Mouse (Mus musculus): Measurements from ENCODE around the gene Dolpp1. TPM values are rescaled to one million over a fixed set of nuclear protein-coding genes. Genes with fewer than 3 reads are reported as not detected.

Gene Dolpp1
- total RNA-seq, 1 experiment: 55.6 TPM

DNA sequence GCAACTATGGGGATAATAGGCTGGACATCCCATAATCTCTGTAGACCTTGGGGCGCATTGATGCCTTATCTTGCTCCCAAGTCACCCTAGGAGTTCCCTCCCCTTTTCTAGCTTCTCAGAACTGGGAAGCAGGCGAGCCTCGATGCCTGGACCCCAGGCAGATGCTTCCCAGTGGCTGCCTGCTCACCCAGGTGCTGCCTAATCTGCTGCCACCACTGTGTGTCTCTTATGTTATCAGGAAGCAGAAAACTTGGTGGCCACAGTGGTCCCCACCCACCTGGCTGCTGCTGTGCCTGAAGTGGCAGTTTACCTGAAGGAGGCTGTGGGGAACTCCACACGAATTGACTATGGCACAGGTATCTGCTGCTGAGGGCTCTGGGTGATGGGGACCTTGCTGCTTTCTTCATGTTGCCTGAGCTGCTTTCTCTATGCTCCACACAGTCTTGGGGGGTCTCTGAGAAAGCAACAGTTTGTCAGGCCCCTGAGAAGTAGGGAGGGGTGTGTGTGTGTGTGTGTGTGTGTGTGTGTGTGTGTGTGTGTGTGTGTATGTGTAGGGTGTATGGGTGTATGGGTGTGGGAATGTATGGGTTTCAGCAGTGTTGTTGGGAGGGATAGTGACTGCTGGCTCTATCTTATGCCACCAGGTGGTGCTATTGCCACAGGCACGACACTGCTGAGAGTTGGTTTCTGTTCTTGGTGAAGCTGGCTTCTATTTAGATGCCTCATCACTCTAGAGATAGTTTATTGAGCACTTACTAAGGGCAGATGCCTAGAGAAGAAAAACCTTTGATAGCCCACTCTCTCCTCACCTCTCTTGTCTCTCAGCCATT is 43.5 kb downstream of the Dolpp1 start:
- no peak overlapping the region for H3K27ac ChIP-seq (ENCODE audit: insufficient read depth, low read depth, low read length, poor library complexity, severe bottlenecking)
- in situ Hi-C loops (cut with MboI; ENCODE audit: low sequenced_read_pairs in 2 of 2, unreplicated experiment in 2 of 2): no loop called here
- H3K9me3 ChIP-seq (ENCODE audit: control insufficient read depth, insufficient read depth, low read depth, low read length): no peaks in the 10 kb centered on the region
- H3K4me1 ChIP-seq (ENCODE audit: control insufficient read depth in 2 of 2, insufficient read depth in 2 of 2, low read length in 2 of 2, poor library complexity in 1 of 2): peaks cover 0 to 2% of the 10 kb centered on the region in 2 experiments; a peak in 1 of 4 replicates
- H3K36me3 ChIP-seq (ENCODE audit: control insufficient read depth, insufficient read depth, low read length, poor library complexity, severe bottlenecking): peaks cover 50% of the 10 kb centered on the region
- H3K9ac ChIP-seq (ENCODE audit: insufficient read depth, low read depth, low read length, poor library complexity, severe bottlenecking): no peak overlapping the region
- H3K4me3 ChIP-seq (ENCODE audit: insufficient read depth in 1 of 2, low read depth in 1 of 2, low read length in 2 of 2, poor library complexity in 1 of 2, severe bottlenecking in 1 of 2): no peak overlapping the region
- TF ChIP-seq ZC3H11A (IDR thresholded peaks at IDR 0.05; ENCODE audit: borderline replicate concordance, low read depth, low read length) (peak; percentile 86), HCFC1 (IDR thresholded peaks at IDR 0.05; ENCODE audit: borderline replicate concordance, insufficient read depth, low read length) (no peak)
- peak; percentile 60 for DNase-seq (ENCODE audit: low read depth, low spot score)

DNA sequence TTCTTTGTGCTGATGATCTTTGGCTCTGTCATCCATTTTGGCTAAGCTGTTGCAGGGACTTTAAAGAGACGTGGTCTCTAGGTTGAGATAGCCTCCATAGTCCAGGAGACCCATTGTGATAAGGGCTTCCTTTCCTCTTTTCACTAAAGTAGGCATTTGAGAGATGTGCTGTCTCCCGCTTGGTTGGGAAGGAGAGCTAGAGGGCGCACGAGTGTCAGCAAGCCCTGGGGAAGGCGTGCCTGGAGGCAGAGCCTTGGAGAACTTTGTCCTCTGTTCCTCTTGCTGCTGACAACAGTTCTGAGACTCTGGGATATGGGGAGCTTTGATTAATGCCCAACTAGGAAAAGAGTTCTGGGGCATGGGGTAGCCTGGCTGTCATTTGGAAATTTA is 44.1 kb downstream of the Dolpp1 start:
- H3K9me3 ChIP-seq (ENCODE audit: control insufficient read depth, insufficient read depth, low read depth, low read length): no peaks in the 10 kb centered on the region
- peaks cover under 1 to 3% of the 10 kb centered on the region in 2 experiments; a peak in 1 of 4 replicates for H3K4me1 ChIP-seq (ENCODE audit: control insufficient read depth in 2 of 2, insufficient read depth in 2 of 2, low read length in 2 of 2, poor library complexity in 1 of 2)
- no peak overlapping the region for H3K27ac ChIP-seq (ENCODE audit: insufficient read depth, low read depth, low read length, poor library complexity, severe bottlenecking)
- no peak overlapping the region for H3K9ac ChIP-seq (ENCODE audit: insufficient read depth, low read depth, low read length, poor library complexity, severe bottlenecking)
- peak; percentile 13 for DNase-seq (ENCODE audit: low read depth, low spot score)
- peaks cover 45% of the 10 kb centered on the region for H3K36me3 ChIP-seq (ENCODE audit: control insufficient read depth, insufficient read depth, low read length, poor library complexity, severe bottlenecking)
- in situ Hi-C loops (cut with MboI; ENCODE audit: low sequenced_read_pairs in 2 of 2, unreplicated experiment in 2 of 2): no loop called here
- H3K4me3 ChIP-seq (ENCODE audit: insufficient read depth in 1 of 2, low read depth in 1 of 2, low read length in 2 of 2, poor library complexity in 1 of 2, severe bottlenecking in 1 of 2): no peak overlapping the region
- TF ChIP-seq HCFC1 (IDR thresholded peaks at IDR 0.05; ENCODE audit: borderline replicate concordance, insufficient read depth, low read length) (no peak), ZC3H11A (IDR thresholded peaks at IDR 0.05; ENCODE audit: borderline replicate concordance, low read depth, low read length) (no peak; the same call in 1 of the 2 replicates), CHD2 (IDR thresholded peaks at IDR 0.05; ENCODE audit: low read depth, low read length) (no peak), ZNF384 (IDR thresholded peaks at IDR 0.05; ENCODE audit: low read depth, low read length) (no peak)

DNA sequence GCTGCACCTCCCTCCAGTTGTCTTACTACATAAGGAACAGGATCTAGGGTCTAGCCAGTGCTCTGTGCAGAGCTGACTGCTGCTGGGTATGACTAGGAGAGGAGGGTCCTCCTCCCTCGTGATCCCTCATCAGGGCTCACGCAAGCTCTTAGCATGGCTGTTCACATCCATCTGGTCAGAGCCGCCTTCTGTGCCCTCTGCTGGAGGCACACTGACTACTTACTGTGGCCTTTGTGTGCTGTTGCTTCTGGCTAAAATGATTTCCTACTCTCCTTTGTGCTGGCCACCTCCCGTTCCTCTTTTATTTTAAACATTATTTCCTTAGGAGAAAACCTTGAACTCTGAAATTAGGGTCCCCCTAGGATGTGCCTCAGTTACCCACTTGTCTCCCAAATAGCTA is 44.8 kb downstream of the Dolpp1 start:
- Histone ChIP-seq H3K9me3 (ENCODE audit: control insufficient read depth, insufficient read depth, low read depth, low read length) (no peaks in the 10 kb centered on the region), H3K36me3 (ENCODE audit: control insufficient read depth, insufficient read depth, low read length, poor library complexity, severe bottlenecking) (peaks cover 43% of the 10 kb centered on the region), H3K27ac (ENCODE audit: insufficient read depth, low read depth, low read length, poor library complexity, severe bottlenecking) (no peak overlapping the region), H3K4me3 (ENCODE audit: insufficient read depth in 1 of 2, low read depth in 1 of 2, low read length in 2 of 2, poor library complexity in 1 of 2, severe bottlenecking in 1 of 2) (no peak overlapping the region), H3K9ac (ENCODE audit: insufficient read depth, low read depth, low read length, poor library complexity, severe bottlenecking) (no peak overlapping the region), H3K4me1 (ENCODE audit: control insufficient read depth in 2 of 2, insufficient read depth in 2 of 2, low read length in 2 of 2, poor library complexity in 1 of 2) (peaks cover 3 to 4% of the 10 kb centered on the region in 2 experiments; a peak in 1 of 4 replicates)
- no peak for DNase-seq (ENCODE audit: low read depth, low spot score)
- in situ Hi-C loops (cut with MboI; ENCODE audit: low sequenced_read_pairs in 2 of 2, unreplicated experiment in 2 of 2): no loop called here
- TF ChIP-seq HCFC1 (IDR thresholded peaks at IDR 0.05; ENCODE audit: borderline replicate concordance, insufficient read depth, low read length) (no peak), MAFK (IDR thresholded peaks at IDR 0.05; ENCODE audit: insufficient read depth, low read depth, low read length) (no peak), ZNF384 (IDR thresholded peaks at IDR 0.05; ENCODE audit: low read depth, low read length) (no peak), CHD2 (IDR thresholded peaks at IDR 0.05; ENCODE audit: low read depth, low read length) (no peak), ZC3H11A (IDR thresholded peaks at IDR 0.05; ENCODE audit: borderline replicate concordance, low read depth, low read length) (no peak)

DNA sequence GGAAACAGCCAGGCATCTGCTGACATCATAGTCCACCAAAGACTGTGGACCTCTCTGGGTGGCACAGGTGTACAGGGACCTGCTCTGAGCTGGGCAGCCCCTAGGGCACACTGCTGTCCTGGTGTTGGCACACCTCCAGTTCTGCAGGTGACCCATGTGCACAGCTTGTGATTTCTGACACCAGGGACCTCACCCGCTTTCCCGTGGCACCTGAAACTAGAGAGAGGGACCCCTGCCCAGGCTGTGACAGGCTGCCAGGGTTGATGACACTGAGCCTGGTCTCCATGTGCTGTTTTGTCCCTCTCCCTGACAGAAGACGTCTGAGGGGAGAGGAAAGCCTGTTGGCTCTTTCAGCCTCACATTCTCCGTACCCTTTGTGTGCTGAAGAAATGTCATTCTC is 45.7 kb downstream of the Dolpp1 start:
- DNase-seq (ENCODE audit: low read depth, low spot score): no peak
- peaks cover 39% of the 10 kb centered on the region for H3K36me3 ChIP-seq (ENCODE audit: control insufficient read depth, insufficient read depth, low read length, poor library complexity, severe bottlenecking)
- TF ChIP-seq ZC3H11A (IDR thresholded peaks at IDR 0.05; ENCODE audit: borderline replicate concordance, low read depth, low read length) (no peak), ZNF384 (IDR thresholded peaks at IDR 0.05; ENCODE audit: low read depth, low read length) (no peak), MAFK (IDR thresholded peaks at IDR 0.05; ENCODE audit: insufficient read depth, low read depth, low read length) (no peak), HCFC1 (IDR thresholded peaks at IDR 0.05; ENCODE audit: borderline replicate concordance, insufficient read depth, low read length) (no peak), CHD2 (IDR thresholded peaks at IDR 0.05; ENCODE audit: low read depth, low read length) (no peak)
- no peak overlapping the region for H3K27ac ChIP-seq (ENCODE audit: insufficient read depth, low read depth, low read length, poor library complexity, severe bottlenecking)
- H3K4me3 ChIP-seq (ENCODE audit: insufficient read depth in 1 of 2, low read depth in 1 of 2, low read length in 2 of 2, poor library complexity in 1 of 2, severe bottlenecking in 1 of 2): no peak overlapping the region
- H3K9me3 ChIP-seq (ENCODE audit: control insufficient read depth, insufficient read depth, low read depth, low read length): no peaks in the 10 kb centered on the region
- peaks cover 6 to 10% of the 10 kb centered on the region in 2 experiments for H3K4me1 ChIP-seq (ENCODE audit: control insufficient read depth in 2 of 2, insufficient read depth in 2 of 2, low read length in 2 of 2, poor library complexity in 1 of 2)
- no peak overlapping the region for H3K9ac ChIP-seq (ENCODE audit: insufficient read depth, low read depth, low read length, poor library complexity, severe bottlenecking)
- in situ Hi-C loops (cut with MboI; ENCODE audit: low sequenced_read_pairs in 2 of 2, unreplicated experiment in 2 of 2): no loop called here
